Mouse (Mus musculus) hindbrain, embryonic 14.5 days (tissue): ENCODE measurements at regions not wholly inside any gene's neighbourhood (a gene's known extent, or its start where the extent isn't known, plus 50 kb on each side); places are given as distances from the start of the nearest gene placed in this dataset.

Source experiments
- ATAC-seq: fragments of 200-750 bp; cut with Nextera tagmentation; 2 replicates; pipeline ENCODE4 v1.8.0; 2017; ENCODE audit warnings: moderate number of reproducible peaks, mild to moderate bottlenecking, moderate TSS enrichment, moderate library complexity; ENCODE audit not compliant: low FRiP score
- DNase-seq: peaks from one replicate; pipeline ENCODE4 v3.0.0-alpha.2; 2015; ENCODE audit warnings: low spot score
- H3K27ac ChIP-seq: fragments of 300-500 bp; sonication (generic); 2 replicates; pipeline ENCODE4 v1.5.1; 2014; ENCODE audit warnings: mild to moderate bottlenecking, moderate library complexity
- H3K27me3 ChIP-seq: fragments of 300-500 bp; sonication (generic); 2 replicates; pipeline ENCODE4 v1.6.1; 2014; ENCODE audit warnings: mild to moderate bottlenecking, low read length, mixed read lengths; ENCODE audit not compliant: control insufficient read depth, insufficient read depth
- H3K36me3 ChIP-seq: fragments of 300-500 bp; sonication (generic); replicated peaks from 2 replicates; pipeline ENCODE4 v1.6.1; 2014; ENCODE audit not compliant: control insufficient read depth, insufficient read depth
- H3K4me1 ChIP-seq: fragments of 300-500 bp; sonication (generic); replicated peaks from 2 replicates; pipeline ENCODE4 v1.6.1; 2014; ENCODE audit warnings: antibody characterized with exemption, low read length, mixed read lengths; ENCODE audit not compliant: control insufficient read depth, insufficient read depth
- H3K4me2 ChIP-seq: fragments of 300-500 bp; sonication (generic); replicated peaks from 2 replicates; pipeline ENCODE4 v1.6.1; 2014; ENCODE audit warnings: mild to moderate bottlenecking, moderate library complexity
- H3K4me3 ChIP-seq: fragments of 300-500 bp; sonication (generic); replicated peaks from 2 replicates; pipeline ENCODE4 v1.5.1; 2014; ENCODE audit warnings: mild to moderate bottlenecking, low read length
- H3K9ac ChIP-seq: fragments of 300-500 bp; sonication (generic); 2 replicates; pipeline ENCODE4 v1.6.1; 2014
- H3K9me3 ChIP-seq: fragments of 300-500 bp; sonication (generic); 2 replicates; pipeline ENCODE4 v1.6.1; 2016; ENCODE audit warnings: low read length; ENCODE audit not compliant: control insufficient read depth
- WGBS: fragments of 180-500 bp; shearing (Covaris S2); extraction: QIAGEN DNeasy Blood & Tissue Kit; methylation state at CpG from one replicate; pipeline ENCODE4 v1.1.7; 2014; 5-methylcytosine and 5-hydroxymethylcytosine counted together

DNA sequence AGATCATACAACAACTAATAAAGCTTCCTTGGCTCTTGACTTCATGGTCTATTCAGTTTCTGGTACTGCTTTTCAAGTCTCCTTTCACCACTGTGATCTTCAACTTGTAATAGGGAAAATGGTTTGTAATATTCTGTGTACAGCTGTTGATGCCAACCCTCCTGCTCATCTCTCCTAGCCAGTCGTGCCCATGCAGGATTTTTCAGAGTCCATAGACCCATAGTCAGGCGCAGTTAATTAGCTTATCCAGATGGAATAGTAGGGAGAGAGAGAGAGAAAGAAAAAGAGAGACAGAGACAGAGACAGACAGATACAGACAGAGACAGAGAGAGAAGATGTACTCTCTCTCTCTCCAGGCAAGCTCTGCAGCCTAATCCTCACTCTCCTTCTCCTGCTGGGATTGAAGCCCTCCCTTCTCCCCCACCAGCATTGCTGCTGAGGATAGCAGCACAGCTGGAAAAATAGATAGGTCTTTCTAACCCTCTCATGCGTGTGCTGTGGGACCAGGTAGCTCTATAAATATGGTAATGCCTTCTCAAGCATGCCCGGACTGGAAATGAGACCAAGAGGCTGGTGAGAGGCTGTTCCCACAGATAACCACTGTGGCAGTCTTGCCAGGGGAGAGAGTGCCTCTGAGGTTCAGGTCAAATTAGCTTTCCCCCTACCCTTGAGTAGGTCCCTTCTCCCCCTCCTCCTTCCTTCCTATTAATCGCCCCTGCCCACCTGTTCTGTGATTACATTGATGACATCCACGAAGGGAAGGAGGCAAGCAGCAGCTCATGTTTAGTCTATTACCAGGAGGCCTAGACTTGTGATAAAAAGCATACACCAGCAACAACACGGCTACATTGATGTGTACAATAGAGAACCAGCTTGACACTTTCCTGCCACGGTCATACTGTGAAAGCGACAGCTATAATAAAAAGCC lies 301.9 kb upstream of the Brinp1 start:
- no peak for DNase-seq
- peaks cover 6% of the 10 kb centered on the region; the same call in 1 of the 2 replicates for H3K4me1 ChIP-seq
- H3K36me3 ChIP-seq, result no peaks in the 10 kb centered on the region
- H3K4me3 ChIP-seq, result no peak overlapping the region
- H3K9me3 ChIP-seq, result no peaks in the 10 kb centered on the region
- H3K27me3 ChIP-seq, result no peaks in the 10 kb centered on the region
- H3K9ac ChIP-seq, result no peak overlapping the region
- peak; percentile 90 for ATAC-seq
- no peak overlapping the region for H3K4me2 ChIP-seq
- 36% methylated on average over 9 of the region's 9 CpGs for WGBS
- H3K27ac ChIP-seq, result no peak overlapping the region; the same call in 1 of the 2 replicates
